Mouse (Mus musculus) adrenal gland, postnatal 10 days (tissue): ENCODE data around the gene Timp3. TPM values are rescaled to one million over a fixed set of nuclear protein-coding genes. Genes with fewer than 3 reads are reported as not detected.
A peak's percentile ranks its signal among the peaks of the same experiment; 100 is the strongest.

ENCODE experiments used
- DNase-seq: peaks from one replicate; pipeline ENCODE4 v3.0.0; 2021; ENCODE audit warnings: mixed read lengths
- total RNA-seq, 2 experiments: library from RNA; stranded (reverse); gene quantifications; 2 replicates each; pipeline ENCODE4 v1.2.3; 2021

Timp3 gene
- total RNA-seq, 2 experiments from 2014 or later: 209 to 211 TPM

GRCm38 (mm10) chr10:86297307-86297706 lies 2.9 kb upstream of the Timp3 start:
- no peak for DNase-seq

DNA sequence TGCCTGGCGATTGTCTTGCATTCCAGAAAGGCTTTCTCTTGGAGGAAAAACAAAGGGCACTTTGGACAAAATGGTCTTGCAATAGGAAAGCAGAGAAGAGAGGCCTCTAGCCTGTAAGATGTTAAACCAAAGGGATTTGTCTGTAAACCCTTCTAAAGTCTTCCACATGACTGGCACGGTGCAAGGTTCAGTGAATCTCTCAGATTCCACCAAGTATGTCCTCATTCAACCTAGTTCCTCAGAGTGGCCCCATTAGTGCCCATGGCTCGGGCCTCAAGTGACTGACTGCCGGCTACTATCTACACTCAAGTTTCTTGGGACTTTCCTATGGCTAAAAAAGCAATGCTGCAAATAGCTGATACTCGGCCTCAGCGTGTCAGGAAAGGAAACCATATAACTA lies 1.8 kb upstream of the Timp3 start:
- no peak for DNase-seq

DNA sequence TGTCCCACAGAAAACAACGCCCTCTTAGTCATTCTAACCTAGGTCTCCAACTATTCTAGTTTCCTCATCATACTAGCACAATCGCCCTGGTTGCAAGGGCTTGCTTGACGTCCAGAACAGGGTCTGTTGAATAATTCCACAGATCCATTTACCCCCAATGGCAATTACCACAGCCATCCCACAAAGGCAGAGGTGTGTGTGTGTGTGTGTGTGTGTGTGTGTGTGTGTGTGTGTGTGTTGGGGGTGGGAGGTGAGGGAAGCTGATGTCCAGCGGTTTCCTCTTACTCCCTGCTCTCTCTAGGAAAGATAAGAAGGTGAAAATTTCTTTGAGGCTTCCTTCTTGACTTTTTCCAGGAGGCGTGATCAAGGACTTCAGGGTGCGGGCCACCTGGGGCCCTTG lies 377 bp upstream of the Timp3 start:
- DNase-seq: no peak

GRCm38 (mm10) chr10:86301117-86301490 lies 932 bp downstream of the Timp3 start:
- DNase-seq: peak; percentile 64

DNA sequence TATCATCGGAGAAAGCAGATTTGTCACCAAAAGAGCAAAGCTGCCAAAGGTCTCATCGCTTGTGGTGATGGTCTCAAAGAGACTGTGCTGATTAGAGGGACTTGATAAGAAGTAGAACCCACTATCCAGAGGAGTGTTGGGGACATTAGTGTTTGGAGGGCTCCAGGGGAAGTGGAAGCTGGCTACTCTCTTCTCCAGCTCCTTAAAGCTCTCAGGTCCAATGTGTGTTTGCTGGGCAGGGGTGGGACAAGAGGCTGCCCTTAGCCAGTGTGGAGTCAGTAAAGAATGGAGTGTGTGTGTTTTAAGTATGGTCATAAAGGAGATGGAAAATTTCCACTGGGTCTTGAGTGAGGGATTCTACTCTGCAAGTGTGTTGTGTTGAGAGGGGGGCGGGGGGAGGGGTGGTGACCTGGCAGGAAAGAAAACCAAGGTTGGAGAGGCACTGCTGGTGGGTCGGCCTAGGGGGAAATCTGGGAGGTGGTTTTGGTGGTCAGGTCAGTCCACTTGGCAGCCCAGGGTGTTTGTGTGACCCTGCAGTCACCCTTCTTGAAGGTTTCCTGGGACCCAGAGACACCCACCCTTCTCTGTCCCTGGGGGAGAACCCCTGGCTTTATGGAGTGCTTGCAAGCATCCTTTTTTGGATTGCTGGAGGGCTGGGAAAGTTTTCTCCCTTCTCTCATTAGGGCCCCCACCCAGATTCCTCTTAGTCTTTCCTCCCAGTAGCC lies 1.6 kb downstream of the Timp3 start:
- no peak for DNase-seq

DNA sequence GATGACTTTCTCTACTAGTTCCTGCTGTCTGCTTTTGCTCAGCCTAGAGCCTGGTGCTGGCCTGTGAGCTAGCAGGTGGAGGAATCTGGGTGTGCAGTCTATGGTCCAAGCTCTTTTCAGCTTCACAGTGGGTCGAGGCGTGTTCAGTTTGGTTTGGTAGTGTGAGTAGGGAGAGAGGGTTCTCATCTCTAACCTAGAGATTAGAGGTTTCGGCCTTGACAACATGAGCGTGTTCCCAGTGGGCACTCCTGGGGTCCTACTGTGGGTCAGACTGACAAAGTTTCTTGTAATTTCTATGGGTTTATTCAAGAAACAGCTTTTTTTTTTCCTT lies 2.1 kb downstream of the Timp3 start:
- peak; percentile 37 for DNase-seq

DNA sequence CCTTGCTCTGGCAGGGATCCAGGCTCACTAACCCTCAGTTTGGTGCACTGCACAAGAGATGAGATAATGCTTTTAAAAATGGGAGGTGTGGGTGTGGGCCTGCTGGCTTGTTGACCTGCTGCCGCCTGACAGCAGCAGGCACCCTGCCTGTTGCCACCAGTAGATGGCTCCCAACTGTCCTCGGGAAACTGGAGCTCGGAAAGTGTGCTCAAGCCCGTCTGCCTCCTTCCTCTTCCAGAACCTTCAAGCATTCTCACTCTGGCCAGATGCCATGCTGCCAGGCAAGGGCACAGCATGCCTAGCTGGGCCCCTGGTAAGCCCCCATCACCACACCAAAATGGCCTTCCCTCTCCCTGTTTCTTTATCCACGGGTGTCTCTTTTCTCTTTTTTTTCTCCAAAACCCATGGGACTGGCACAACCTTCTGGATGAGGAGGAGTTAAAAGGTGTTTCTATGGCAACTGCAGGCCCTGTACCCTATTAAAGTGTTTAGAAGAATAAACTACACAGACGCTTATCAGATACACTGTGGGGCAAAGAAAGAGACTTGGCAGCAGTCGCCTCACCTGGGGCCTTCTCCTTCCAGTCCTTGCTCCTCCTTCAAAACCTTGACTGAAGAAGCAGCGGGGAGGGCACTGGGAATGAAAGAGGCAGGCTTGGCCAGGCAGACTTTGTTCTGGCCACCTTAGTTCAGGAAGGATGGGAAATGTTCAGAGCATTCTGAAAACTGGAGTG lies 2.8 kb downstream of the Timp3 start:
- DNase-seq: peak; percentile 85

DNA sequence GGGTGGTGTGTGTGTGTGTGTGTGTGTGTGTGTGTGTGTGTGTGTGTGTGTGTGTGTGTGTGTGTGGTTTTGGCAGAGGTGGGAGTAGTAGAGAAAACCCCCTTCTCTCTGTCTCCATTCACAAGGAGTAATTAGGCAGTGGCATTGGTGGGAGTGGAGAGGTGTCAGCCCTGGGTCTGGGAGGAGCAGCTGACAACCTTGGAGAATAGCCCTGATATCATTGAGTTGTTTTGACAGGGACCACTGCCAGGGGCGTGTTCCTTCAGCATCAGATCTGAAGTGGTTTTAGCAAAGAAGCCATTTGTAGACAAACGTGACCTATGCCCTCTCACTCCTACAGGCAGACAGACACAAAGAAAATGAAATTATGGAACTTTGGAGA lies 3.3 kb downstream of the Timp3 start:
- DNase-seq: no peak

DNA sequence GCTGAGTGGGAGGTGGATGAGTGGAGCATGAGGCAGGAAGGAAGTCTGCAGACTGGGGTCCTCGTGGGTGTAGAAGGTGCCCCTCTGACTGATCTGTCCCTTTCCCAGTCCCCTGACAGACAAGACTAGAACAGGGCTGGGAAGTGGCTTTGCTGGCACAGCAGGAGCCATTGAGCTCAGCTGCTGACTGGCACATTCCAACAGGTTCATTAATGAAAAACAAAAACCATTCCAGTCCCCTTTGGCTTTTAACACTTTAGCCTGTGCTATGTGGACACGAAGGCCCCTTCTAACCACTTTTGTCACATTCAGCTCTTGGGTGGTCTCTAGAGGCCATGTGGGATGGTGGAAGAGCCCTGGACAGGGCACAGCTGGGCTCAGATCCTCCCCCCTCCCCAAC lies 4.4 kb downstream of the Timp3 start:
- DNase-seq: no peak

GRCm38 (mm10) chr10:86307235-86307634 lies 7.1 kb downstream of the Timp3 start:
- DNase-seq: no peak

- DNase-seq: peak; percentile 70
These were observed 10.4 kb downstream of the Timp3 start for GRCm38 (mm10) chr10:86310527-86310926.

DNA sequence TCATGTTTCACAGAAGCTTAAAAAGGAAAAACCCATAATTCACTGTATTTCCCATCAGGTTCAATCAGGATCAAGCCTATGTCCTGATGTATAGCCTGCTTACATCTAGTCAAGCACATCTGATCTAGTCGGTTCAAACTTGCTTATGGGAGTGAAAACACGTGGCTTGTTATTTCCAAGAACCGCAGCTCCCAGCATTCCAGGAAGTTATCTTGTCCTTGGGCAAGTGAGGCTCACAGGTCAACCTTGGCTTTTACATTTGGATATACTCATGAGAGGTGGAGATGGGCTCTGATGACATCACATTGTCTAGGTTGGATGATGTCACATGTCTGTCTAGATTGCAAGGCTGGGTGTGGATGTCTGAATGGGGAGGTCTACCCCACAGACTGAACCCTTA lies 12.8 kb downstream of the Timp3 start:
- no peak for DNase-seq

GRCm38 (mm10) chr10:86313448-86313847 lies 13.3 kb downstream of the Timp3 start:
- DNase-seq: no peak

DNA sequence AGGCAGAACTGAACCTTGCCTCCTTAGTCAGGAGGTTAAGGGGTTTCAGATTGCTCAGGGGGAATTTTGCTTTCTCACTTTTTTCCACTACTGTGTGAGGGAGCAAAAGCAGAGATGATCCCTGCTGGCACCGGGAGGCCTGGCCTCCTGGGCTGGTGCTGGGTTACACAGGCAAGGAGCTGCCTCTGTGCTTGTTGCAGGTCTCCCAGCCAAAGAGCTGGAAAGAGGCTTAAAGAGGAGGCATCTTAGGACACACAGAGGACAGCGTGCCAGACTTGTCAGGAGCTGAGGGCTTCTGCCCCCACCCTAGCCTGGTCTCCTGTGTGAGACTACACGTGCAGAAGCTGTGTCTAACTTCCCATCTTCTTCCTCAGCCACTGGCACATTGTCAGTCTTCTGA lies 15.3 kb downstream of the Timp3 start:
- DNase-seq: no peak

GRCm38 (mm10) chr10:86317633-86318032 lies 17.5 kb downstream of the Timp3 start:
- DNase-seq: no peak

DNA sequence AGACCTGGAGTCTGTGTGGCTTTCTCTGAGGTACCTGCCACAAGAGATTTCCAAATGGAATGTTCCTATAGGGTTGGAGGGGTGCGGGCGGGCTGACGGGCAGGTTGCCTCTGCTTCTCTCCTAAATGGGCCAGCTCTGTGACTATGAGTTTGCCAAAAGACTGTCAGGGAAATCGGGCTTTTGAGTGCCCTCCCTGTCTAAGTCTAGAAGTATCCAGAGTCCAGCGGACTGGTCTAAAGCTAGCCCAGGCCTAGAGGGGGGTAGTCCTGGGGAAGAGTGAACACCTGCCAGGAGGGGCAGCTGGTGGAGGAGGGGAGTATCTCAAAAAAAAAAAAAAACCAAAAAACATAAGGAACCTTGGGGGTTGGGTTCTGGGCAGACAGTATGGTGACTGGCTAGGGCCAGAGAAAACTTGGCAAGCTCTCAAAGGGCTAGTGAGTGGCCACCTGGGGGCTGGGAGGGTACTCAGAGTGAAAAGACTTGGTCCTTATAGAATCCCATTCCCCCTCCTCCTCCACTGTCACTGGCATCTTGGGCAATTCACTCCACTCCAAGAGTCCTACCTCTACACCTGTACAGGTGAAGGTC lies 18.5 kb downstream of the Timp3 start:
- DNase-seq: no peak

GRCm38 (mm10) chr10:86319526-86319925 lies 19.4 kb downstream of the Timp3 start:
- DNase-seq: no peak

DNA sequence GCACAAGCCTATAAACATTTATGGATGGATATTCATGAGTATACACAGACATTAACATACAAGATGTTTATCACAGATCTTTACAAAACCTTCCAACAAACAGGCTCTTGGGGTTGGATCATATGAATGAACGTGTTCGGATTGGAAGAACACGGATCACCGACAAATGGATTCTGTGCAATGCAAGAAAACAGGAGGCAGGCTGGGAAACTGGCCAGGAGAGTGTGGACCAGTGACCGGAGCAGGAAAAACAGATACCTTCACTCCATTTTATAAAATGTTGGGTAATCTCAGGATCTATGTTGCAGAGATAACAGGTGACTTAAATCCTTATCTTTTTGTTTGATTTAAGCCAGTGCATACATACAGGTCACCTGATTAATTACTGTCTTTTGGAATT lies 20.0 kb downstream of the Timp3 start:
- DNase-seq: no peak

DNA sequence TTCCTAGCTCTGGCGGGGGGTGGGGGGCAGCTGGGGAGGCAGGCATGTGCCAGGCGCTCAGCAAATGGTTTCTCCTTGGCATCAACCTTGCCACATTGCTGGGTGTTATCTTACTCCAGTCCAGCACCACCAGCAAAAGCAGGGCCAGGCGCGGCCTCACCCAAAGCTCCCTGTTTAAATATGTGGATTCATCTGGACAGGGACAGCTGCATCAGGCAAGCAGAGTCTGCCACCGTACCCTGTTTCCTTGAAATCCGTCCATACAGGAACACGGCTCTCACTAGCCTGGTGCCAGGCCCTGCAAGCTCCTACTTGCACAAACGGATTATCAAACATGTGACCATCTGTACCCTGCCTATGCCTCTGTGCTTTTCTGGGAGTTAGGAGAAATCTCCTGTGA lies 21.0 kb downstream of the Timp3 start:
- DNase-seq: no peak

- no peak for DNase-seq
These were observed 21.8 kb downstream of the Timp3 start for GRCm38 (mm10) chr10:86322006-86322405.

- no peak for DNase-seq
These were observed 23.3 kb downstream of the Timp3 start for GRCm38 (mm10) chr10:86323275-86323994.

DNA sequence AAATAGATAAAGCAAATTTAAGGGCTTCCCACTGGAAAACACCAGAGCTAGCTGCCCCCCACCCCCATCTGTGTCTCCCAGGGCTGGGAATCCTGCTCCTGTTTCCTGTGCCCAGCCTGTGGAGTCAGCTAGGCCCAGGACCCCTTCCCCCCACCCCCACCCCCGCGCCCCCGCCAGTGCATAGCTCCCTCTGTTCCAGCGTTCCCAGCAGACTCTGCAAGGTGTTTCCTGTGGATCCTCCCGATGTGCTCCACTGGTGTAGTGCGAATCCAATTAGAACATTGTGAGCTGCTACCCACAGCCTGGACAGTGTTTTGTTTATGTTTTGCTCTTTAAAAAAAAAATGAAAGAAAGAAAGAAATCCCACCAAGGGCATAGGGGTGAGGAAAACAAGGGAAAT lies 25.1 kb downstream of the Timp3 start:
- no peak for DNase-seq

DNA sequence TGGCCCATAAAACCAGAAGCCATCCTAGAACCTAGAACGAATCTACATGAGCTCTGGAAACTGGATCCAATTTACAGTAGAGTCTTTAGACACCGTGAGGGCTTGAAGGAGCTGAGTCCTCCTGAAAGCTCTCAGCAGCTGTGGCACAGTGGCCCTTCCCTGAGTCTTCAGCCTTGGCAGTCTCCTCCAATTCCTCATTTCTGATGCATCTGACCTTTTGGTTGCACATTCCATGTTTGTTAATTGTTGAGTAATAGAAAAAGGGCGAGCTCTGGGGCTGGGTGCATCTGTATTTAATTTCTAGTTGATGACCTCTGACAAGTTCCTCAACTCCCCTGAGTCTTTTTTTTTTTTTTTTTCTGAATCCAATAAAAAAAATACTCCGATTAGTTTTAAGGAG lies 28.0 kb downstream of the Timp3 start:
- DNase-seq: peak; percentile 53
